Mouse (Mus musculus) c-Kit-positive CD71-positive TER-119-negative erythroid progenitor cells, embryonic 14.5 days (primary cell): Measurements from ENCODE around the gene Kcnj16.

Experiments
- DNase-seq: peaks from one replicate; pipeline ENCODE4 v3.0.0-alpha.2; 2013; ENCODE audit warnings: low read depth

The Kcnj16 gene

GRCm38 (mm10) chr11:111056030-111056429 lies 88.2 kb downstream of the Kcnj16 start:
- no peak for DNase-seq

GRCm38 (mm10) chr11:111057435-111057834 lies 89.6 kb downstream of the Kcnj16 start:
- no peak for DNase-seq

DNA sequence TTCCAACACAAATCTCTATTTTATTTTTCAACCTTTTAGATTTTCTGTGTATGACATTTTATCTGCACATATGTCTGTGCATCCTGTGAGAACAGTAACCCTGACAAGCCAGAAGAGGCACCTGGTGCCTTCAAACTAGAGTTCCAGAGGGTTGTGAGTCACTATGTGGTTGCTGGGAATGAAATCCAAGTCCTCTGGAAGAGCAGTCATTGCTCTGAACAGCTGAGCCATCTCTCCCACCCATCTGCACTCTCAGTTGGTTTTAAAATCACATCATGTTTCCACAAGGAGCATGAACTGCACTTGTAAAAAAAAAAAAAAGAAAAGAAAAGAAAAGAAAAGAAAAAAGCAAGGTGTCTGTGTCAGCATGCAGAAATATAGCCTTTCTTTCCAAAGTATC lies 91.6 kb downstream of the Kcnj16 start:
- no peak for DNase-seq

DNA sequence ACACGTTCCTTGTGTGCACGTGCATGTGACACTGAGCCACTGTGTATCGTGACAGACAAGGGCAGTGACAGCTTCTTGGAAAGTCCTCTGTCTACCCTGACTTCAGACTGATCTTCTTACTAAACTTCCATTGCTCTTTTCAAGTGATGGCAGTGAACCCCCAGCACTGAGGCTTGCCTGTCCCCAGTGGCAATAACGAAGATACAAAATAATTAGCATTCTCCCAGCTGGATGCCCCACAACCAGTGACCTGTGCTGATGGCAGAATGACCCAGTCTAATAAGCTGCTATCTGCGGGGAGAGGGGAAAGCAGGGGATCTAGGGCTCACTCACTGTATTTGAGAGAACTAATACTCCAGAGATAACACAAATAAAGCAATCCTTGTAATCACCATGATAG lies 92.4 kb downstream of the Kcnj16 start:
- DNase-seq = no peak

DNA sequence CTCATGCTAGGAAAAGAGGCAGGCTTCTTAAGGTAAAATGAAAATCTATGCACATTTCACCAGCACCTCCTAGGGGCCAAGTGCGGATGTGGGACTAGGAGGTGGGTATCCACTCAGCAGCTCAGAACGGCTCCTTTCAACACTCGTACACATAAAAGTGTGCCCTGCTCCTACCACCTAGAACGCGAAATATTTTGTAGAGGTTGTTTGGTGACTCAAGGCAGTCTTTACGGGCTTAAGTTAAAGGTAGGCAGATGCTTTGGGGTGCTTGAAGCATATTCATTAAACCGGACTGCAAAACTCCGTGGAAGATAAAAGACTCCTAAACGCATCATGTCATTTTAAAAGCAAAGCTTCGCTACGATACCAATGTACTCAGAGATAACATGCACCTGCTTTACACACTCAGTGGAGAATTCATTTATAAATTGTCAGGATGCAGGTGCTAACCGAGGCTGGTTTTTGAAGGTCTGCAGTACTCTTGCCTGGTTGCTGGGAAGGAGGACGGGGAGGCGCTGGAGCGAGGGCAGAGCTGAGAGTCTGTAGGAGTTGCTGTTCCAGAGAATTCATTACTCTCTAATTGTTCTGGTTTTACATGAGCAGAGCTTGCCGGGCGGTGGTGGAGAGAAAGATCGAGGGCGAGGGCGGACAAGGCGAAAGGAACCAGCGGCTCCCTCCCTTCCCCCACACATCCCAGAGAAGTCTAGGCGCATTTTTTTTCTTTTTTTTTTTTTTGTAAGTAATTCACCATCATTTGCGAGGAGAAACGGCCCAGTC lies 97.1 kb downstream of the Kcnj16 start:
- DNase-seq = peak; percentile 17

- peak; percentile 68 for DNase-seq
Observed at GRCm38 (mm10) chr11:111065635-111066298, 97.9 kb downstream of the Kcnj16 start, which contains the start of gene Kcnj2. TSS of gene Kcnj2 (plus strand) at chr11:111066164.

GRCm38 (mm10) chr11:111066299-111066691 lies 98.5 kb downstream of the Kcnj16 start:
- DNase-seq = no peak

DNA sequence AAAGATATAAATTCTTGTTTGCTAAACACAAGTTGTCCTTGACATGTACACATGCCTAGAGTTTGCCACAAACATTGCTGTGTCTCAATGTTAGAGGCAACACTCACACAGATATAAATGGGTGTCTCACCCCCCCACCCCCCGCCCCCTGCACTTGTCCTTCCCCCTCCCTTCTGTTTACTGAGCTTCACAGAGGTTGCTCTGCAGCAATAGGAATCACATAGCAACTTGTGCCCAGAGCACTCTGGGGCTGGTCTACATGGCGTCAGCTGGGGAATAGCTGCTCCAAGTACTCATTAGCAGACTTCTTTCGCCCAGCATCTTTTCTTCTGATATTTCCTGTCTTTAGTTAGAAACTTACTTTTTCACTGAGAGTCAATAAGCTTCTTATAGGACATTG lies 100.0 kb downstream of the Kcnj16 start:
- no peak for DNase-seq

- DNase-seq = no peak
Observed at GRCm38 (mm10) chr11:111070460-111070859, 102.6 kb downstream of the Kcnj16 start.

GRCm38 (mm10) chr11:111074131-111074530 lies 106.3 kb downstream of the Kcnj16 start:
- no peak for DNase-seq
